Mouse (Mus musculus): ENCODE results near the gene Tnfaip2. TPM values are rescaled to one million over a fixed set of nuclear protein-coding genes. Genes with fewer than 3 reads are reported as not detected.

The Tnfaip2 gene
- polyA plus RNA-seq, 1 experiment from 2014 or later, result 0.79 TPM

DNA sequence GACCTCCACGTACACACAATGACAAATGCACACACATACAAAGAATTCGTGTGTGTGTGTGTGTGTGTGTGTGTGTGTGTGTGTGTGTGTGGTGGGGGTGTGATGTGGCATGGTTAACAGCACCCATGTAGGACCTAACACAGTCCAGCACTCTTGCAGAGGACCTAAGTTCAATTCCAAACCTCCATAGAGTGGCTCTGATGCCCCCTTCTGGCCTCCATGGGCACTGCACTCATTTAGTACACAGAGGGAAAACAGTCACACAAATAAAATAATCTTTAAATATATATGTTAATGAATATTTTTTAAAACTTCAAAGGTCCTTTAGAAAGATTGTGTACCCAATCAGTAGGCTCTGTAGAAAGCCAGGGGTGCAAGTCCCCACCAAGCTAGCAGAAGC, 37.6 kb downstream of the Tnfaip2 start:
- ATAC-seq (ENCODE audit: low FRiP score) (no peak), DNase-seq (ENCODE audit: low spot score) (peak; percentile 43)
- H3K9ac ChIP-seq, result no peak overlapping the region
- peaks cover 21% of the 10 kb centered on the region for H3K27me3 ChIP-seq (ENCODE audit: control insufficient read depth, insufficient read depth, low read length)
- peaks cover under 1% of the 10 kb centered on the region for H3K4me1 ChIP-seq (replicated peaks; ENCODE audit: control insufficient read depth, insufficient read depth, low read length)
- 0 out of 2 replicates have a peak, but pooled peaks cover 8% of the 10 kb centered on the region for H3K9me3 ChIP-seq (ENCODE audit: control insufficient read depth, low read length)
- 66% methylated on average over 2 of the region's 2 CpGs for WGBS
- no peak overlapping the region for H3K4me2 ChIP-seq (replicated peaks)
- no peaks in the 10 kb centered on the region for H3K36me3 ChIP-seq (replicated peaks; ENCODE audit: control insufficient read depth, insufficient read depth)
- H3K27ac ChIP-seq, result no peak overlapping the region
- no peak overlapping the region for H3K4me3 ChIP-seq (replicated peaks; ENCODE audit: low read length)

GRCm38 (mm10) chr12:111485046-111485651, 42.9 kb downstream of the Tnfaip2 start:
- Histone ChIP-seq H3K27ac (no peak overlapping the region), H3K4me2 (replicated peaks) (peak overlapping the region; percentile 55), H3K27me3 (ENCODE audit: control insufficient read depth, insufficient read depth, low read length) (peaks cover 52% of the 10 kb centered on the region), H3K4me3 (replicated peaks; ENCODE audit: low read length) (peak overlapping the region; percentile 34), H3K9ac (peak overlapping the region; percentile 46; the same call in 1 of the 2 replicates), H3K4me1 (replicated peaks; ENCODE audit: control insufficient read depth, insufficient read depth, low read length) (peaks cover 13% of the 10 kb centered on the region), H3K9me3 (ENCODE audit: control insufficient read depth, low read length) (no peaks in the 10 kb centered on the region), H3K36me3 (replicated peaks; ENCODE audit: control insufficient read depth, insufficient read depth) (no peaks in the 10 kb centered on the region)
- WGBS, result 1% methylated on average over 63 of the region's 63 CpGs
- DNase-seq (ENCODE audit: low spot score) (no peak), ATAC-seq (ENCODE audit: low FRiP score) (no peak)

GRCm38 (mm10) chr12:111485652-111486306, 43.5 kb downstream of the Tnfaip2 start, which contains the start of gene Gm266:
Gene Gm266 (minus strand): TSS chr12:111485823.
- H3K27me3 ChIP-seq (ENCODE audit: control insufficient read depth, insufficient read depth, low read length), result peaks cover 52% of the 10 kb centered on the region
- 1% methylated on average over 45 of the region's 58 CpGs for WGBS
- ATAC-seq (ENCODE audit: low FRiP score), result peak; percentile 40; the same call in 1 of the 2 replicates
- H3K4me3 ChIP-seq (replicated peaks; ENCODE audit: low read length), result peak within 1 kb of the TSS; percentile 34
- no peak within 1 kb of the TSS for H3K27ac ChIP-seq
- peak within 1 kb of the TSS; percentile 46; the same call in 1 of the 2 replicates for H3K9ac ChIP-seq
- H3K4me2 ChIP-seq (replicated peaks), result peak within 1 kb of the TSS; percentile 55
- no peaks in the 10 kb centered on the region for H3K9me3 ChIP-seq (ENCODE audit: control insufficient read depth, low read length)
- peaks cover 13% of the 10 kb centered on the region for H3K4me1 ChIP-seq (replicated peaks; ENCODE audit: control insufficient read depth, insufficient read depth, low read length)
- DNase-seq (ENCODE audit: low spot score), result no peak
- no peaks in the 10 kb centered on the region for H3K36me3 ChIP-seq (replicated peaks; ENCODE audit: control insufficient read depth, insufficient read depth)

- ATAC-seq (ENCODE audit: low FRiP score), result no peak
- peaks cover 13% of the 10 kb centered on the region; the same call in 1 of the 2 replicates for H3K4me1 ChIP-seq (replicated peaks; ENCODE audit: control insufficient read depth, insufficient read depth, low read length)
- 6% methylated on average over 12 of the region's 12 CpGs for WGBS
Observed at GRCm38 (mm10) chr12:111486455-111486854, 44.2 kb downstream of the Tnfaip2 start.

DNA sequence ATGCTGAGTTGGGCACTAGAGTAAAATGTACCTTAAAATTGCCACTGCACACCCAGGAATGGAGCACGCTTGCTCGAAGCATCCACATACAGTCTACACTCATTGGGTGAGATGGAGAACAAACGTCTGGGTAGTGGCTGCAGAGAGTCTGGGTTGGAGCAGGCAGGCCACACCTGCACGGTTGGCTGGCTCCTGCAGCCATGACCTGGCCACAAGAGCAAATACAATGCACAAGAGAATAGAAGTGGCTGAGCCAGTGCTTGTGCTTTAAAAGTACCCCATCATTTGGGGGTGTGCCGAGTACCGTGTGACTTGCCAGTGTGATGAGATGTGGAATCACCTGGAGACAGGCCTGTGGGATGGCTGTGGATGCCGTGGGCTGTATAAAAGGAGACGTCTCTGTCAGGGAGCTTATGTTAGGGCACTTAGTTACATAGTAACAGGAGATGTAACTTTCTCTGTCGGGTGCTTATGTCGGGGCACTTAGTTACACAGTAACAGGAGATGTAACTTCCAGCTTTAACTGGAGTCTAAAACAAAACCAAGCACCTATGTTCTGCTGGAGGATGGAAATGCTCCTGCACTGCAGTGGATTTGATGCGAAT, 47.1 kb downstream of the Tnfaip2 start:
- 71% methylated on average over 11 of the region's 11 CpGs for WGBS
- Histone ChIP-seq H3K9ac (no peak overlapping the region), H3K9me3 (ENCODE audit: control insufficient read depth, low read length) (no peaks in the 10 kb centered on the region), H3K4me2 (replicated peaks) (no peak overlapping the region), H3K27me3 (ENCODE audit: control insufficient read depth, insufficient read depth, low read length) (peaks cover 36% of the 10 kb centered on the region), H3K4me1 (replicated peaks; ENCODE audit: control insufficient read depth, insufficient read depth, low read length) (peaks cover 13% of the 10 kb centered on the region; the same call in 1 of the 2 replicates), H3K36me3 (replicated peaks; ENCODE audit: control insufficient read depth, insufficient read depth) (no peaks in the 10 kb centered on the region), H3K27ac (no peak overlapping the region), H3K4me3 (replicated peaks; ENCODE audit: low read length) (no peak overlapping the region)
- DNase-seq (ENCODE audit: low spot score) (no peak), ATAC-seq (ENCODE audit: low FRiP score) (no peak)

More at GRCm38 (mm10) chr12:111486455-111486854, 44.2 kb downstream of the Tnfaip2 start:
- H3K9ac ChIP-seq, result no peak overlapping the region
- H3K4me2 ChIP-seq (replicated peaks), result peak overlapping the region; percentile 55
- no peaks in the 10 kb centered on the region for H3K36me3 ChIP-seq (replicated peaks; ENCODE audit: control insufficient read depth, insufficient read depth)
- peaks cover 52% of the 10 kb centered on the region for H3K27me3 ChIP-seq (ENCODE audit: control insufficient read depth, insufficient read depth, low read length)
- DNase-seq (ENCODE audit: low spot score), result no peak
- H3K27ac ChIP-seq, result no peak overlapping the region
- 0 out of 2 replicates have a peak overlapping the region, but pooled peaks have one; percentile 34 for H3K4me3 ChIP-seq (replicated peaks; ENCODE audit: low read length)
- H3K9me3 ChIP-seq (ENCODE audit: control insufficient read depth, low read length), result no peaks in the 10 kb centered on the region

- no peak overlapping the region for H3K27ac ChIP-seq
- no peak for ATAC-seq (ENCODE audit: low FRiP score)
- 79% methylated on average over 4 of the region's 4 CpGs for WGBS
Observed at GRCm38 (mm10) chr12:111494931-111495330, 52.7 kb downstream of the Tnfaip2 start.

GRCm38 (mm10) chr12:111497076-111497475, 54.8 kb downstream of the Tnfaip2 start:
- Histone ChIP-seq H3K36me3 (replicated peaks; ENCODE audit: control insufficient read depth, insufficient read depth) (no peaks in the 10 kb centered on the region), H3K4me1 (replicated peaks; ENCODE audit: control insufficient read depth, insufficient read depth, low read length) (no peaks in the 10 kb centered on the region), H3K9ac (no peak overlapping the region), H3K27me3 (ENCODE audit: control insufficient read depth, insufficient read depth, low read length) (no peaks in the 10 kb centered on the region), H3K4me3 (replicated peaks; ENCODE audit: low read length) (no peak overlapping the region), H3K4me2 (replicated peaks) (no peak overlapping the region), H3K9me3 (ENCODE audit: control insufficient read depth, low read length) (no peaks in the 10 kb centered on the region), H3K27ac (no peak overlapping the region)
- WGBS, result 51% methylated on average over 2 of the region's 2 CpGs
- ATAC-seq (ENCODE audit: low FRiP score) (no peak), DNase-seq (ENCODE audit: low spot score) (no peak)

More at GRCm38 (mm10) chr12:111494931-111495330, 52.7 kb downstream of the Tnfaip2 start:
- H3K9me3 ChIP-seq (ENCODE audit: control insufficient read depth, low read length), result no peaks in the 10 kb centered on the region
- DNase-seq (ENCODE audit: low spot score), result no peak
- H3K4me1 ChIP-seq (replicated peaks; ENCODE audit: control insufficient read depth, insufficient read depth, low read length), result no peaks in the 10 kb centered on the region
- H3K4me2 ChIP-seq (replicated peaks), result no peak overlapping the region
- H3K27me3 ChIP-seq (ENCODE audit: control insufficient read depth, insufficient read depth, low read length), result no peaks in the 10 kb centered on the region
- H3K4me3 ChIP-seq (replicated peaks; ENCODE audit: low read length), result no peak overlapping the region
- H3K9ac ChIP-seq, result no peak overlapping the region
- H3K36me3 ChIP-seq (replicated peaks; ENCODE audit: control insufficient read depth, insufficient read depth), result no peaks in the 10 kb centered on the region

- DNase-seq (ENCODE audit: low spot score) (no peak), ATAC-seq (ENCODE audit: low FRiP score) (peak; percentile 35; the same call in 1 of the 2 replicates)
- Histone ChIP-seq H3K4me1 (replicated peaks; ENCODE audit: control insufficient read depth, insufficient read depth, low read length) (no peaks in the 10 kb centered on the region), H3K4me2 (replicated peaks) (no peak overlapping the region), H3K27ac (0 out of 2 replicates have a peak overlapping the region, but pooled peaks have one; percentile 65), H3K4me3 (replicated peaks; ENCODE audit: low read length) (no peak overlapping the region), H3K9me3 (ENCODE audit: control insufficient read depth, low read length) (no peaks in the 10 kb centered on the region), H3K27me3 (ENCODE audit: control insufficient read depth, insufficient read depth, low read length) (no peaks in the 10 kb centered on the region), H3K9ac (no peak overlapping the region), H3K36me3 (replicated peaks; ENCODE audit: control insufficient read depth, insufficient read depth) (no peaks in the 10 kb centered on the region)
- WGBS, result 40% methylated on average over 5 of the region's 5 CpGs
Observed at GRCm38 (mm10) chr12:111499617-111500016, 57.3 kb downstream of the Tnfaip2 start.

DNA sequence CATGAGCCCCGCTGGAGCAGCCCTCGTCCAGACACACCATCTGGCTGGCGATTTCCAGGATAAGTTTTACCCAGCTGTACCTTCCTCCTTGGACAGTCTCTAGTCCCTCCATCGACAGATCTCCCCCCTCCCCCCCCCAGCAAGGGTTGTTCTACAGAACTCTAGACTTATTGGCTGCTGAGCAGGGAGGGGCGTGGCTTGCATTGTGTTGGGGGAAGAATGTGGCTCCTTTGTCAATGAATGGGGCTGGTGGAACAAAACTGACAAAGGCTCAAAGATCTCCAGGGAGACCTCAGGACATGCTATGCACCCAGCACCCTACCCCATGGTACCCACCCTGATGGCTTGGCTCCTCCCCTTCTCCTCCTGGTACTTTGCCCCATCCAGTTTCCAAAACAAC, 58.5 kb downstream of the Tnfaip2 start:
- Histone ChIP-seq H3K4me2 (replicated peaks) (peak overlapping the region; percentile 23; the same call in 1 of the 2 replicates), H3K27ac (peak overlapping the region; percentile 65), H3K9ac (no peak overlapping the region), H3K36me3 (replicated peaks; ENCODE audit: control insufficient read depth, insufficient read depth) (no peaks in the 10 kb centered on the region), H3K27me3 (ENCODE audit: control insufficient read depth, insufficient read depth, low read length) (no peaks in the 10 kb centered on the region), H3K4me1 (replicated peaks; ENCODE audit: control insufficient read depth, insufficient read depth, low read length) (no peaks in the 10 kb centered on the region), H3K4me3 (replicated peaks; ENCODE audit: low read length) (no peak overlapping the region), H3K9me3 (ENCODE audit: control insufficient read depth, low read length) (no peaks in the 10 kb centered on the region)
- DNase-seq (ENCODE audit: low spot score) (no peak), ATAC-seq (ENCODE audit: low FRiP score) (peak; percentile 69; the same call in 1 of the 2 replicates)
- 11% methylated on average over 5 of the region's 5 CpGs for WGBS

Measured in hindbrain, embryonic 14.5 days (tissue).